Mouse (Mus musculus): ENCODE results near the gene Hapln2.

The Hapln2 gene

GRCm38 (mm10) chr3:88027434-88028186, at the start of gene Hapln2:
Hapln2 (minus strand) TSS chr3:88027583.
- no peak for DNase-seq (ENCODE audit: low spot score in 2 of 2)

- no peak for DNase-seq (ENCODE audit: low spot score in 2 of 2)
Measured at GRCm38 (mm10) chr3:88074766-88075165, 47.4 kb upstream of the Hapln2 start.

- DNase-seq (ENCODE audit: low spot score in 2 of 2) = no peak
Measured at GRCm38 (mm10) chr3:88074351-88074750, 47.0 kb upstream of the Hapln2 start.

GRCm38 (mm10) chr3:88073631-88074030, 46.2 kb upstream of the Hapln2 start:
- DNase-seq (ENCODE audit: low spot score in 2 of 2) = no peak

- peak; percentile 78 to 85 for DNase-seq (ENCODE audit: low spot score in 2 of 2)
Measured at GRCm38 (mm10) chr3:88071783-88072182, 44.4 kb upstream of the Hapln2 start.

- DNase-seq (ENCODE audit: low spot score in 2 of 2) = no peak
Measured at GRCm38 (mm10) chr3:88068386-88068785, 41.0 kb upstream of the Hapln2 start.

- peak; percentile 72 to 82 for DNase-seq (ENCODE audit: low spot score in 2 of 2)
Measured at GRCm38 (mm10) chr3:88057902-88058696, 30.7 kb upstream of the Hapln2 start, which contains the start of gene Naxe. Naxe (minus strand) TSS chr3:88058495.

- DNase-seq (ENCODE audit: low spot score in 2 of 2) = no peak
Measured at GRCm38 (mm10) chr3:88057030-88057429, 29.6 kb upstream of the Hapln2 start.

- no peak for DNase-seq (ENCODE audit: low spot score in 2 of 2)
Measured at GRCm38 (mm10) chr3:88049532-88049931, 22.1 kb upstream of the Hapln2 start.

GRCm38 (mm10) chr3:88042661-88043421, 15.5 kb upstream of the Hapln2 start, which contains the start of gene Gpatch4:
Gpatch4 (plus strand) TSS chr3:88043108.
- DNase-seq (ENCODE audit: low spot score in 2 of 2) = peak; percentile 76 to 83

- no peak for DNase-seq (ENCODE audit: low spot score in 2 of 2)
Measured at GRCm38 (mm10) chr3:88035561-88036293, 8.3 kb upstream of the Hapln2 start.

- DNase-seq (ENCODE audit: low spot score in 2 of 2) = no peak
Measured at GRCm38 (mm10) chr3:88033506-88033905, 6.1 kb upstream of the Hapln2 start.

- DNase-seq (ENCODE audit: low spot score in 2 of 2) = peak; percentile 28 to 48
Measured at GRCm38 (mm10) chr3:88030608-88031395, 3.4 kb upstream of the Hapln2 start.

GRCm38 (mm10) chr3:88026823-88027222, 560 bp downstream of the Hapln2 start:
- DNase-seq (ENCODE audit: low spot score in 2 of 2) = no peak

- no peak for DNase-seq (ENCODE audit: low spot score in 2 of 2)
Measured at GRCm38 (mm10) chr3:88023192-88024074, 4.0 kb downstream of the Hapln2 start.

GRCm38 (mm10) chr3:88022322-88023191, 4.8 kb downstream of the Hapln2 start:
- peak; percentile 83 to 92 for DNase-seq (ENCODE audit: low spot score in 2 of 2)

GRCm38 (mm10) chr3:88010634-88011265, 16.6 kb downstream of the Hapln2 start:
- DNase-seq (ENCODE audit: low spot score in 2 of 2) = no peak
